Mouse (Mus musculus): ENCODE data around the gene Haus3.

DNA sequence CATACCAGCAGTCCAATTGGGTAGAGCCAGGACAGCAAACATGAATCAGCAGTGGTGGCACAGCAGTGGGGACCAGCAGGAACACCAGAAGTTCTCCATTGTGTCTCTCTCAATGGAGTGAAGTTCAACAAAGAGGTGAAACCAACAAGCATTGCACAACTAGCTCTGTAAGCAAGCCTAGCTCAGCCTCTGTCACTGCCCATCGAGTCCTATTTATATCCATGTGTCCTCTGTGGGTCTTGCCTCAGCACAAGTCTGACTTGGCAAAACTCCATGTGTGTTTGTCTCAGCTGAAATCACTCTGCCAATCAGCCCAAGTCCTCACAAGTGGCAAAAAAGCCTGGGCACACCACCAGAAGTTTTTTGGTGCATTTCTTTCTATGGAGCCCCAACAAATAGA is 63.6 kb downstream of the Haus3 start:
- TF ChIP-seq CTCF (IDR thresholded peaks at IDR 0.05) (no peak), POLR2A (IDR thresholded peaks at IDR 0.05; ENCODE audit: insufficient read depth, low read depth, low read length) (no peak), EP300 (IDR thresholded peaks at IDR 0.05; ENCODE audit: insufficient read depth, low read depth, low read length) (no peak)
